Mouse (Mus musculus) frontal cortex, postnatal 14 days (tissue): Measurements from ENCODE around the gene Mthfr.

Experiments used
- DNase-seq, 2 experiments: peaks; one replicate each; pipeline ENCODE4 v3.0.0; 2022; ENCODE audit warnings: low spot score in 2 of 2

The Mthfr gene

DNA sequence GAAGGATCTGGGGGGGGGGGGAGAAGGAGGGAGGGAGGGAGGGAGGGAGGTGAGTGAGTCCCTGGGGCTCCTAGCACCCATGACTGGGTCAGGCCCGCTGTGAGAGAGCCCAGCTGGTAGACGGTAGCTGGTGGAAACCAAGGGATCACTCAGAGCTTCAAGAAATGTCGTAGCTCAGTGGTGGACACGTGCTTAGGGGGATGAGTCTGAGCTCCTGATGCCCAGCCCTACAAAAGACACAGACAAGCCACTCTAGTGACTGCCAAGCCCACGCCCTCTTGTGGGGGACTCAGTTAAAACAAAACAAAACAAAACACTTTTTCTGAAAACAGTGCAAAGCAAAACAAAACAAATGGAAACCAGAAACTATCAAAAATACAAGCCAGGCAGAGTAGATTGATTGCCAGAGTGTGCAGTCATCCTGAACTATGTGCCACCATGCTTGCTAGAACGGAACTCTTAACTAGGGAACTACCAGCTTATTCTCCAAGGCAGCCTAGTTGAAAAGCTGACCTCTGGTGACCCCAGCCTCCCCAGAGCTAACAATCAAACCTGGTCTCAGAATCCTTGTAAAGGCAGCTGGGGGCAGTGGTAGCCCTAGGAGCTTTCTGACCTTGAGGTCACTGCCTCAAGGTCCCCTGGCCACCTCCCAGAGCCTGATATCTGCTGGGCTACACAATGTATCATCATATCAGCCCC lies 27.0 kb downstream of the Mthfr start:
- DNase-seq, result no peak

DNA sequence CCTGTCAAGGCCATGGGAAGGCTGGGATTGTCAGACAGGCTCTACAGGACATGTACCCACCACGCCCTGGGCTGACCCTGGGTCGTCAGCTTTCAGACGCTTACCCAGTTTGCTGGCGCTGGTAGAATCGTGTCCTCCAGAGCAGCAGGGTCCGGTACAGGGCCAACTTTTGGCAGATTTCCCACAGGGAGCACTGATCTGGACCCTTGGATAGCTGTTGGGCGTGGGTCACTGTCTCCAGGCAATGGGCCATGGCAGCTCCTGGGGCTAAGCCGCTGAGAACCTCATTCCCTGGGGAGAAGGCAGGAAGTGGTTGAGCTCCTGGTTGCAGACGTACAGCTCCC lies 27.5 kb downstream of the Mthfr start:
- DNase-seq, result no peak

DNA sequence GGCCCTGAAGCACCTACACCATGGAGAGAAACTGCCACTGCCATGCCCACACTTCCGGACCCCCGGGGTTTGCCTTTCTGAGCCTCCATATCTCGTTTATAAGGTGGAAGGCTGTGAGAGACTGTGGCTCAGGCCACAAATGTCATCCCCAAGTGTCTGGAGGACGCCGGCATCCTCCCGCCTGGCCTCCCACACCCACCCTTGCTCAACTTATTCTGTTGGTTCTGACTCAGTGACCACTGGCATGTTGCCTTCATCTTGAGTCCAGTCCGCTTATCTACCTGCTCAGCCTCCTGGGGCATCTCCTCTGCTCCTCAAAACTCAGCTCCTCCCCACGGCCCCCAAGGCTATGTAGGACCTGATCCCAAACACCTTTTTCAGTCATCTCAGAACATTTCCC lies 28.5 kb downstream of the Mthfr start:
- DNase-seq, result no peak

DNA sequence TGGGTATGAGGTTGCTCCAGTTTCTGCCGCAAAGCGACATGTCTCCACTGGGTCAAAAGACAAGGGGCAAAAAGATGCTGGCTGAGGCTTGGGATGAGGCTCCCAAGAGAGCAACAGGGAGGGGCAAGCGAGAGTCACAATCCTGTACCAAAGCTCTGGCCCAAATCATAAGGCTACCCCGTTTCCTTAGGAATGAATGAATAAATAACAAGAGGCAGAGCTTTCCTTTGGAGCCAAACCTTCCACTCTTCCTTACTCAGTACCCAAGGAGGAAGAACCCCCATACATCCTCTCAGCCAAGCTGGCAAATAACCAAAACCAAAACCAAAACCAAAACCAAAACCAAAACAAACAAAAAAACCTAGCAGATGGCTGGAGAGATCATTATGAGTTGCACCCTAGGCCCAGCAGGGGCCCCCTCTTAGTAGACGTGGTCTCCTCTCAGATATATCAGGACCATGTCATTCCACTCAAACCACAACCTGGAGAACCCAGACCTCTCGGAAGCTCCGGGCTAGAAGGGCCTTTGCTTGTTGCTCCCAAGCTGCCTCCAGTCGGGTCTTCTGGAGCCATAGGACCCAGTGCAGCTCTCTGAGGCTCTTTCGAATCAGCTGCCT lies 30.8 kb downstream of the Mthfr start:
- no peak for DNase-seq

DNA sequence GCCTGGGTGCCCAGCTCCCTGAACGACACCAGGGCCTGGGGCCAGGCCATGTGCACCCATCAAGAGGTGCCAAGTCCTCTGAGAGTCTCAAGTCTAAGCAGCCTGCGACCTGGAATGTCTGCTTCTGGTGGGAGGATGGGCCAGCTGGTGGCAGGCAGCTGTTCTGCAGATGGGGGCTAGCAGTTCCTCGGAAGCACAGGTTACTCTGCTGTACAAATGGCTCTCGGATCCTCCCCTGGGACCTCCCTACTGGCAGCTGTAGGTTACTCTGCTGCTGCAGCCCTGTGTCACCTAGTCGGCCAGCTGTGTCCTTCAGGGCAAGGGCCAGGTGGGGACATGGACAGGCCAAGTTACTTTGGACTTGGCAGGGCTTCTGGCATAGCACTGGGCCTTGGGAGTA lies 32.6 kb downstream of the Mthfr start:
- DNase-seq, result no peak

DNA sequence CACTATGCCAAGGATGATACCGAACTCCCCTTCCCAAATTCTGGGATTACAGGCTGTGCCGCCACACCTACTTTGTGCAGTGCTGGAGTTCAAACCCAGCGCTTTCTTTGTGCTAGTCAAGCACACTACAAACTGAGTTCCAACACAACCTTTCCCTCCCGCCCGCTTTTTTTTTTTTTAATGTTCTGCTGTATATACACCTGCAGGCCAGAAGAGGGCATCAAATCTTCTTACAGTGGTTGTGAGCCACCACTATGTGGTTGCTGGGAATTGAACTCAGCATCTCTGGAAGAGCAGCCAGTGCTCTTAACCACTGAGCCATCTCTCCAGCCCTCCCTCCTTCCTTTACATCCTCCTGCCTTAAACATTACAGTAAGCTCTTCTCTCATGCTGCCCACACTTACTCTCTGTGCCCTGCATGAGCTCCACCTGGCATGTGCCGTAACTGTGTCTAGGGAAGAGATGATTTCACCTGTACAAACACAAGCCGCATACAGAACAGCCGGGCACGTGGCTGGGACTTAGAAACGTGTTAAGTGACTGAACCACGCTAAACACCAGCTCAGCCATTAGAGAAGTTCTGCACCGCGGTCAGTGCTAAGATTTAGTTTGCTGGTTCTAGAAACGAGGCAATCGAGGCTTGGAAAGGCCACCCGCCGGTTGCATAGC lies 35.8 kb downstream of the Mthfr start:
- no peak for DNase-seq

DNA sequence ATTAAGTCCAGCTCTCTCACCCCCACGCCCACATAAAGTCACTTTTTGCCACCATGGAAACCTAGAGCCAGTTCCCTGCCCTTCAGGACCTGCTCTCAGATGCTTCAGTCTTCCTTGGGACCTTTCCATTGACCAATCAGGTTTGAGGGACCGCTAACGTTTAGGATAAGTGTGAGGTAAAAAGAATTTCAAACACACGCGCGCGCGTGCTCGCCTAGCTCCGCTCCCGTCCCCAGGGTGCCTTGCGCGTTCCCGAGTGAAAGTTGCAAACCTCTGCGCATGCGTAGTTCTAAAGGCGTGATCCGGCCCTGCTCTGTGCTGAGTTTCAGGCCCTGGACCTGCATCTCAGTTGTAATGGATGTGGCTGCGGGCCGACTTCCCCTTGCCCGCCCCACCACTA lies 36.4 kb downstream of the Mthfr start:
- DNase-seq, result peak; percentile 53 to 54

DNA sequence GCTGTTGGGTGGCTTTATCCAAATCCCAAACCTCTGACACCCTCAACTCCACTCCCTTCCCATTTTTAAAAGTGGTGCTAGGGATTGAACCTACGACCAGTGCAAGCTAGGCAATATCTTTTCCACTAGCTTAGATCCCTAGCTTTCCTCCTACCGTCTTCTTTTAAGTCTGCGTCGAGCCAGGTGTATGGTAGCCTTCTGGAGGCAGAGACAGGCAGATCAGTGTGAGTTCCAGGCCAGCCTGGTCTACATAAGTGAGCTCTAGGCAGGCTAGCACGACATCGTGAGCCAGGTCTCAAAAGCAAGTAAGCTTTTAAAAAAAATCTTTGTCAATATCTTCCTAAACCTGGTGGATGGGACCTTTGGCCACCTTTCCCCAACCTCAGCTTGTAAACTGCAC lies 37.0 kb downstream of the Mthfr start:
- DNase-seq, result no peak

DNA sequence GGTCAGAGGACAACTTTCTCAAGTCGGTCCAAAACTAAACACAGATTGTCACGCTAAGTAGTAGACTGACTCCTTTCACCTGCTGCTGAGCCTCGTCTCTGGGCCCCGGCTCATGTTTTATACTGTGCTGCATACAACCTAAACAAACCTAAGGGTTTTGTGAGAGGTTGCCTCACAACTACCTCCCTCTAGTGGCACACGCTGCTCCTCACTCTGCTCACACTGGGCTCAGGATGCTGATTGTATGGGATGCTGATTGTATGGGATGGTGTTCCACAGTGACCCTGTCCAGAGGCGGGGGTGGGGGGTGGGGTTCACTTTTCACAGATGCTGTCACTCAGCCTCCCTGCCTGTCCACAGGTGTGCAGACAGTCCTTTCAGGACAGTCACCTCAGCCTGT lies 40.3 kb downstream of the Mthfr start:
- no peak for DNase-seq

DNA sequence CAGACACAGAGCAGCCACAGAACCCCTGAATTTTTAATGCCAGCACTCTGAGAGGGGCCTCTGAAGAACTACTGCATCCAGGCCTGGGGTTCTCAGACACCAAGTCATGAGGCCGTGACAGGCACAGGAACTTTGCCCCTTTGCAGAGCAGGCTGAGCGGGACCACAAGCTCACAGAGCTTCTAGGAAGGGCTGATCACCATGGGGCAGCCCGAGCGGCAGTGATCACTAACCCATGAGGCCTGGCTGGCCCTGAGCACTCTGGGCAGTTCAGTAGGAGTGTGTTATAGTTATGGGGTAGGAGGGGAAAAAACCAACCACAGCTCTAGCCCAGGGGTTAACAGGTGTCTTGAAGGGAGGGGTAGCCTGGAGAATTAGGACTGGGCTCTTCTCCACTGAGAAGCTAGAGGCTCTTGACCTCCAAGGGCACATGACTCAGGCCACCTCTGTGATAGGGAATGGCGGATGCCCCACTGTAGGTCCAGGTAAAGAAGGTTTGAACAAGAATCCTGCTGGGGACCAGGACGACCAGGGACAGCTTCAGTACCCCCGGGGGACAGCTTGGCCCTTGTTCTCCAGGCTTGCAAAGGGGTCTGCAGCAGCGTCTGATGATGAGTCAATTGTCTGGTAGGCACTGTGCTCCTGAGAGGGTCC lies 41.2 kb downstream of the Mthfr start:
- no peak for DNase-seq

DNA sequence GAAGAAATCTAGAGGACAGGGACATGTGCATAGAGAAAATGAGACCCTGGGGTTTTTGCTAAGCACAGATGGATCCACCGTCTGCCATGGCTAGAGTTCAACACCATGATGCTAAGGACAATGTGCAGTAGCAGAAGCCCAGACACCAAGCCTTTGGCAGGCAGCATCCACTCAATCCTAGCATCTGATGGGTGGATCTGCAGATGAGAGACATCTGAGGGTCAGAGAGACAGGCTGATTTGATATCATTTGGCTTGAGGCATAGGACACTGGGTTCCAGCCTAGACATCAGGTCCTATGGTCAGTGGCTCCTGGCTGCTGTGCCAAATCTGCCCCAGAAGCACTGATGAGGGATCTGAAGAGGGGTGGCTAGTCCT lies 41.7 kb downstream of the Mthfr start:
- no peak for DNase-seq

DNA sequence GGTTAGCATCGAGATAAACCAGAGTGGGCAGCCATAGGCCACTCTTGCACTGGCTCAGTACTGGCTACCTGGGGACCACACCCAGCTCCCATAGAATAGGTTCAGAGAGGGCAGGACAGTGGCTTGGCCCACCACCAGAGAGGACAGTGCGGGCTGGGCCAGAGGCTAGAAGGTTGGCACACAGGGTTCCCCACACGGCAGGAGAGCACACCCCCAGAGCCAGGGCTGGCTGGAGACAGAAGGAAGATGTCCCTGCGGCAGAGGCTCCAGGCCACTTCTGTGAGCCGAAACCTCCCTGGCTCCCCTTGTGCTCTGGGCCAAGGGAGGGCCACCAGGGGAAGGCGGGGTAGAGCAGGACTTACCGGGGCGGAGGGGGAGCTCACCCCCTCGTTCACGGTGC lies 42.3 kb downstream of the Mthfr start:
- DNase-seq, result no peak

DNA sequence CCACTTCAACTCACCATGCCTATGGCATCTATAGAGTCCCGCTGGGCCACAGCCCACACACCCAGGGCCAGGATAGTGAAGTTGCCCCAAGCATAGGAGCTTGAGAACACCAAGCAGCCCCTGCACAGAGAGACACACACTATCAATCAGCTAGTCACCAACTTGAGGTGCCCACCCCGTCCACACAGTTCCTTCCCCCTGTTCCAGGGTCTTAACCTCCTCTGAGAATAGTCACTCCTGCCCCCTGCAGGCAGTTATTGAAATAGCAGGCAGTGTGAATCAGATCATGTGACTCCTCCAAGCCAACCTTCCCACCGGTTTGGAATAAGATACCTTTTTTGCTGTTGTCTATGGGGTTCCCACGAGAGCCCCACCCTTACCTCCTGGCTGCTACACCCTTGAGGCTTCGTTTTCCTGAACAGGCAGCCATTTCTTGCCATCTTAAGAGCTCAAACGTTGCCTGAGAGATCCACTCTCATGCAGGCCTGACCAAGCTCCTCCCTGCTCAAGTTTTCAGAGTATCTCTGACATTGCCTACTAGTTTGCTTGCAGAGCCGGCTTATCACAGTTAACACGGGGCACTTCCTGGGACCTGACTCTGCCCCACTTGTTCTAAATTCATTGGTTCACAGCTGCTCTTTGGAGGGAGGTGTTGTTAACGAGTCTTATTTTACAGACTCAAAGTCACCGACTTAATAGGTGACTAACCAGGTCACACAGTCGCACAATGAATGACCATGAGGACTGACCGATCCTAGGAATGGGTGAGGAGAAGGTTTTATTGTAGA lies 43.6 kb downstream of the Mthfr start:
- DNase-seq, result no peak

DNA sequence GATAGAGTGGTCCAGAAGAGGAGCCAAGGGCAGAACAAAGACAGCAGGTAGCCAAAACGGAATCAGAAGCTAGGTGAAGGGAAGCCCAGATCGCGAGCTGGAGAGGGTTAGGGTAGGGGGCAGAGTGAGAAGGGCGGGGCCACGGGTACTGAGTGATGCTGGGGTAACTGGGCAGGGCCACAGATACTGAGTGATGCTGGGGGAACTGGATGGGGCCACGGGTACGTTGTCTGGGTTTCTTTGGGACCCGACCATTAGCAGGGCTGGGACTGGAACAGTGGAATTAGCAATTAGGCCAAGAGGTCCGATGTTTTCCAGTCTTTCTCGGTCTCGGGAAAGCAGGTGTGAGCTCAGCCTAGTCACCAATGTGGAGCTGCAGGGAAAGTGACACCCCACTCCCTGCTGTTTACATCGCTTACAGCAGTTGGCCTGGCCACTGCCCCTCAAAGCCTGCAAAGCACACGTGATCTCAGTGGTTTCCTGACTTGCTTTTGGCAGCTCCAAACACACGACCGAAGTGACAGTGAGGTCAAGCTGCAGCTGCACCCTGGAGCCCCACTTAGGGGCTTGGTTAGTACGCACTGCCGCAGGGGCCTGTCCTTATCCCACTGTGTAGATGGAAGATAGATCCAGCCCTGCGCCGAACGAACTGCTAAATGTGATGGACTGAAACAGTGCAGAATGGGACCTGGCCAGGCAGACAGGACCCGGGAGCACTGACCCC lies 44.5 kb downstream of the Mthfr start:
- DNase-seq, result no peak

DNA sequence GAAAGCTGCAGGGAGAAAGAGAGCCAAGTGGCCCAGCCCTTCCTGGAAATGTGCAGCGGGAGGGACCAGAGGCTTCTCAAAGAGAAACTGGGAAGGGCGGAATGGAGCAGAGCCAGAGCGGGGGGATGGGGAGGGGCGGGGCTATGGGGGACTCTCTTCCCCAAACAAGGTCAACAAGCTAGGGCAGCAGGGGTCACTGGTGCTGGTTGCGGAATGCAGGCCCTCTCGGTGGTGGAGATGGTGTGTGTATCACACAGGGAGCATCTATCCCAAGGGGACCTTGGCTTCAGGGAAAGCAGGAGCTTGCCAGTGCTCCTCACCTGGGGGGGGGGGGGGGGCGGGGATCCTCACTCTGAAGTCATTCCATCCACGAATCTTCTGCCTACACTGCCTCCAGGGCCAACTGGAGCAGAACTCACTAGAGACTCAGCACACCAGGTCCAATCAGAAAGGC lies 45.4 kb downstream of the Mthfr start:
- no peak for DNase-seq

DNA sequence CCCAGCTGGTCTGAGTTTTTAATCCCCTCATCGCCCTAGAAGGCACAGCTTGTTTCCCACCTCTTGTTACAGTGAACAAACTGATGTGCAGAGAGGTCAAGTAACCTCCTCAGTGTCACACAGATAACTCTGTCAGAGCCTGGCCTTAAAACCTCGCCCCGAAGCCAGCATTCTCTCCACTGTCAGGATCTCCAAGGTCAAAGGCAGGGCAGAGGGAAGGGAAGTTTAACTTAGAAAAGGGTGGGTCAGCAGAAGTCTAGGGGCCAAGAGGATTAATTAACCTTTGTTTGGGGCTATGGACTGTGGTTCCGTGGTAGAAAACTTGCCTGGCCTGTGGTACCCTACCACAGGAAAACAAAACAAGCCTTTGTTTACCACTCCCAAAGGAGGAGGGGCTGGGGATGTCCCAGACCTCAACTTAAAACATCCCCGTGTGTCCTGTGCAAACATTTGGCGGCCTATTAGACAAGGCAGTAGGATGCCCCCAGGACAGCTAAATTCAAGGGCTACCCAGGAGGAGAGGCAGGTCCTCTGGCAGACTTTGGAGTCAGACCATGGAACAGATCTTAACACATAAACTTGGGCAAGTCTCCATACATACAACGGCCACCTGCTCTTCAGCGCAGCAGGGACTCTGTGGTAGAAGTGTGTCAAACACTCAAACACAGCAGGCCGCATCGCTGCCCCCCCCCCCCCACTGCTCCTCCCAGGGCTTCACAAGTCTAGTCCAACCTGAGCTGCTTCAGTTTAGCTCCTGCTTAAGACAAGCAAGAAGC lies 46.4 kb downstream of the Mthfr start:
- DNase-seq, result no peak

DNA sequence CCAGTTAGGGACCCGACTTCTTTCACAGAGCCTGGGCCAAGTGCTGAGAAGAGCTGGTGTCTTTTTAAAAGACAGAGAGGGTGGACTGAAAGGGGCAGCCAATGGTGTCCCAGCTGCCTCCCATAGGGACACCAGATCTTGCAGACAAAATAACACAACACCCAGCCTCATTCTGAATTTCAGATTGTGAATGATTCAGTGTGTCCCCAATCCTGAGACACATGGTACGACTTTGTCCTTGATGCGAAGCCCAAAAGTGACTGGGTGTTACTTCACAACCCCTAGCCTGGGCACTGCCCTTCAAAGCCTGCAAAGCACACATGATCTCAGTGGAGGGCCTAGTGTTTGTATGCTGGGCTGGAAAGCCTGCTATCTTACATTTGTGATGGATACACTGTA lies 47.0 kb downstream of the Mthfr start:
- no peak for DNase-seq

DNA sequence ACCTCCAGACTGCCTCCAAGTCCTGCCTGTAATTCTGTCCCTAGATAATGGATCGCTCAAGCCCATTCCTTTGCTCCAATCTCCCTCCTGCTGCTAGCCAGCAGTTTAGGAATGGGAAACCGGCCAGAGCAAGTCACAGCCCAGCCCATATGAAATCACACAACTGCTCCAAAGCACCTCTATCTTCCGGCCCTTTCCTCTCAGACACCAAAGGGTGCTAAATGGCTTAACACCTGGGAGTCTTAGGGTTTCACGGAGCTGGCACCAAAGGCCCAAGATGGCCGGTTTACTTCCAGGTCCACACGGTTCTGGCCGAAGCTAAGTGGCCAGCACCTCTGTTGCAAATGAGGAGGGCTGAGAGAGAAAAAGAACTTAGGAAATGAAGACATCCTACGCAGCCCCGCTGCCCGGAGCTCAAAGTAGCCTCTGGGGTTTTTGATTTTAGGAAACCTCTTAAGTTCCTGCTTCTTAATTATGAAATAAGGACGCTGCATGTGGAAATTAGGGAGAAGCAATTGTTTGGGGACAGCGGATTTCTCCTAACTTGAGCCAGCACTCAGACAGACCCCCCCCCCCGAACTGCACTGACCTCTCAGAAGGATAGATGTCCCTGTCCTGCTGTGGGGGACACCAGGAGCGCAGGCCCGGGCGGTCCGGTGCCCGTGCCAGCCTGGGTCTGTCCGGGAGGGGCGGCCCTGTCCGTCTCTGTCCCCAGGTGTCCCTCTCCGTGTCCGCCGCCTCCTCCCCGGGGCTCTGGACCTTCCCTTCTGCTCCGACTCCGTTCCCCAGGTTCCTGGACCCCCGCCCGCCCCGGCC lies 48.4 kb downstream of the Mthfr start:
- DNase-seq, result no peak

DNA sequence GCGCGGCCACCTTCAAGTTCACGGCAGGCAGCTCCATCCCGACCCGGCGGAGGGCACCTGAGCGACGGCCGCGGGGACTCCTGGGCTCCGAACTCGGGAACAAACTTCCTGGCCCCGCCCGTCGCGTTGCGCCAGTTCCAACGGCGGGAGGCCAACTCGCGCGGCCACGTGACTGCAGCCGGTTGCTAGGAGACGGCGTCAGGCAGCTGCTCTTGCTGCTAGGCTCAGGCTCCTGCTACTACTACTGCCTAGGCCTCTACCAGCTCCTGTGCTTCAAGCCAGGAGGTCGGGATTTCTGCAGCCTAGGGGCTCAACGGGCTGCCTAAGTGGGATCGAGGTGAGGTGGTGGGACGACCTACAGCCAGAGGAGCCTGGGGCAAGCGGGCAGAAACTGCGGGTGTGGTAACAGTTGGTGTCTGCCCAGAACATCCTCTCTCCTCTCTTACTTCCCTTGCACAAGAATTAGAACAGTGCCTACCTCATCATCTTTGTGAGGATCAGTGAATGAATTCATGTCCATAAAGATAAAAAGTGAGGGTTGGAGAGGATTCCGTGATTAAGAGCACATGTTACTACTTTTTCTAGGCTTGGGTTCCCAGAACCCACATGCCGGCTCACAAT lies 49.1 kb downstream of the Mthfr start, which contains the start of gene Agtrap:
TSS of gene Agtrap (minus strand) at position 125 of the 621 bp plus-strand sequence.
- peak; percentile 85 to 91 for DNase-seq
